ENCODE assay signal across 9 mouse cellular contexts in genomic region chr11:97545808-97546560, GRCm38 (mm10). TPM values are rescaled to one million over a fixed set of nuclear protein-coding genes. Genes with fewer than 3 reads are reported as not detected.
DNase-seq lines count a peak whose midpoint lies in the region; ATAC-seq and TF ChIP-seq lines count a peak whose summit lies in the region.
"Had no signal": no experiment of that assay in that cellular context is flagged by ENCODE, and none has a peak within 500 bp of the region (broad histone marks: within the 10 kb centered on the region; RNA-seq: fewer than 3 reads in every experiment).

No protein-coding gene starts in this region.

- H3K9ac ChIP-seq in limb, embryonic 14.5 days (ENCODE audit: low read depth, low read length, severe bottlenecking): peak overlapping the region; percentile 53; the same call in 1 of the 2 replicates

- WGBS in thymus, adult 2 months: 3% methylated on average over 26 of the region's 26 CpGs
- WGBS in limb, embryonic 14.5 days: 6% methylated on average over 26 of the region's 26 CpGs

- peaks cover 22% of the 10 kb centered on the region for H3K27me3 ChIP-seq in thymus, adult 2 months (ENCODE audit: control insufficient read depth, insufficient read depth, low read length)
- H3K27me3 ChIP-seq in limb, embryonic 14.5 days (ENCODE audit: control insufficient read depth, insufficient read depth, low read length): peaks cover 59% of the 10 kb centered on the region

- H3K4me3 ChIP-seq in gastrocnemius, adult 2 months: peak overlapping the region; percentile 83
- no peak overlapping the region; the same call in 1 of the 2 replicates for H3K4me3 ChIP-seq in thymus, adult 2 months (ENCODE audit: control insufficient read depth, insufficient read depth, low read length)
- H3K4me3 ChIP-seq in limb, embryonic 14.5 days (replicated peaks; ENCODE audit: low read length): peak overlapping the region; percentile 53

- no peak for TF ChIP-seq CTCF in gastrocnemius, adult 2 months (IDR thresholded peaks at IDR 0.05)
- no peak for TF ChIP-seq CTCF in thymus, adult 2 months (IDR thresholded peaks at IDR 0.05; ENCODE audit: borderline replicate concordance, control insufficient read depth, extremely low read depth, insufficient read depth, low read length, poor library complexity)

- TF ChIP-seq POLR2A in thymus, adult 2 months (IDR thresholded peaks at IDR 0.05; ENCODE audit: control insufficient read depth, extremely low read depth, insufficient read depth, low read length, poor library complexity): no peak
- TF ChIP-seq POLR2A in limb, embryonic 14.5 days (IDR thresholded peaks at IDR 0.05; ENCODE audit: borderline replicate concordance, extremely low read depth, insufficient read depth, insufficient read length): no peak

- no peak for ATAC-seq in limb, embryonic 14.5 days (ENCODE audit: low FRiP score, low read depth)

- H3K9me3 ChIP-seq in limb, embryonic 14.5 days (ENCODE audit: control insufficient read depth, low read length): no peaks in the 10 kb centered on the region

- peak overlapping the region; percentile 99 for H3K4me2 ChIP-seq in limb, embryonic 14.5 days (replicated peaks; ENCODE audit: low read depth, low read length, severe bottlenecking)

- intact Hi-C loops in gastrocnemius, adult 2 months (cut with DNase I): no loop called here

- no peak for DNase-seq in gastrocnemius, adult 2 months
- no peak for DNase-seq in gastrocnemius, postnatal 25 days
- DNase-seq in thymus, postnatal 36 days: peak; percentile 4 to 15
- no peak for DNase-seq in thymus, adult 2 months
- no peak for DNase-seq in limb, embryonic 14.5 days (ENCODE audit: low spot score)
- DNase-seq in testis, postnatal 14 days (ENCODE audit: low spot score): peak; percentile 34
- no peak for DNase-seq in left cerebral cortex, adult 8-10 months (ENCODE audit: low spot score in 2 of 2)
- no peak for DNase-seq in frontal cortex, postnatal 14 days (ENCODE audit: low spot score in 2 of 2)

- H3K36me3 ChIP-seq in thymus, adult 2 months (ENCODE audit: control insufficient read depth, insufficient read depth, low read length): no peaks in the 10 kb centered on the region
- H3K36me3 ChIP-seq in limb, embryonic 14.5 days (ENCODE audit: control insufficient read depth, insufficient read depth, low read length): no peaks in the 10 kb centered on the region

- H3K4me1 ChIP-seq in thymus, adult 2 months (replicated peaks; ENCODE audit: control insufficient read depth, insufficient read depth, low read length): peaks cover 11% of the 10 kb centered on the region
- peaks cover 5% of the 10 kb centered on the region for H3K4me1 ChIP-seq in limb, embryonic 14.5 days (ENCODE audit: control insufficient read depth, insufficient read depth, low read length)

- H3K27ac ChIP-seq in gastrocnemius, adult 2 months: no peak overlapping the region
- H3K27ac ChIP-seq in thymus, adult 2 months (ENCODE audit: control insufficient read depth, insufficient read depth, low read length): no peak overlapping the region
- no peak overlapping the region for H3K27ac ChIP-seq in limb, embryonic 14.5 days (replicated peaks; ENCODE audit: low read depth, low read length)

RNA-seq across cellular contexts. Expression of gene Srcin1, which starts 30.0 kb away (rescaled TPM):
- total RNA-seq in gastrocnemius, adult 2 months (2021): 1 to 10 TPM in 1 of 2 experiments, under 1 TPM in 1; 0.61 to 1.2 TPM
- total RNA-seq in gastrocnemius, postnatal 25 days (2021): under 1 TPM; 0.43 to 0.49 TPM
- 0.32 and 0.55 TPM in 2 replicates for polyA plus RNA-seq in thymus, adult 2 months (2012; rRNA removed)
- polyA plus RNA-seq in limb, embryonic 14.5 days (2012; rRNA removed): 4.0 and 5.1 TPM in 2 replicates
- 0.39 and 0.53 TPM in 2 replicates for polyA plus RNA-seq in limb, embryonic 14.5 days (2014; fragmentation: Nextera tagmentation; extraction: Ambion mirVana)
- total RNA-seq in left cerebral cortex, adult 8-10 months (2022): 100 to 1,000 TPM; 255 to 270 (median 262) TPM
- total RNA-seq: hematopoietic stem cell, adult 5-6 weeks had no signal

RNA-seq across cellular contexts. Expression of gene 4933428G20Rik, which starts 45.8 kb away (rescaled TPM):
- total RNA-seq in gastrocnemius, adult 2 months (2021): not detected
- not detected for total RNA-seq in gastrocnemius, postnatal 25 days (2021)
- not detected in 2 replicates for polyA plus RNA-seq in thymus, adult 2 months (2012; rRNA removed)
- not detected in 2 replicates for polyA plus RNA-seq in limb, embryonic 14.5 days (2012; rRNA removed)
- polyA plus RNA-seq in limb, embryonic 14.5 days (2014; fragmentation: Nextera tagmentation; extraction: Ambion mirVana): 0.19 and 0.36 TPM in 2 replicates
- not detected for total RNA-seq in left cerebral cortex, adult 8-10 months (2022)
- total RNA-seq: hematopoietic stem cell, adult 5-6 weeks had no signal

Comparison
In these comparisons a context has a peak if more than half of its experiments do, and no peak if none do; other contexts are left out.
1. DNase-seq: peak in thymus, postnatal 36 days (2 of 2) and testis, postnatal 14 days (single experiment); none in gastrocnemius, adult 2 months (single experiment), gastrocnemius, postnatal 25 days (single experiment), thymus, adult 2 months (single experiment), limb, embryonic 14.5 days (single experiment), left cerebral cortex, adult 8-10 months (0 of 2) and frontal cortex, postnatal 14 days (0 of 2).
2. RNA of gene Srcin1, which starts 30.0 kb away (total RNA-seq): 255 to 270 TPM in left cerebral cortex, adult 8-10 months; 0.61 to 1.2 TPM in gastrocnemius, adult 2 months and 0.43 to 0.49 TPM in gastrocnemius, postnatal 25 days; every median in the first group is over 100 times any median in the second.